Mouse (Mus musculus) v-Abl transformed pro-B cells (cell line): ENCODE results near the gene Arhgap32.
"Not testable (repeated sequence)": the region's sequence is repeated elsewhere in the genome, so short reads cannot be mapped to it uniquely, and the experiment has no call there.

ENCODE experiments used
- in situ Hi-C, 2 experiments: fragments of 400-800 bp; cut with MboI; formaldehyde crosslinking; loops; one replicate each; pipeline ENCODE4 v1.15.1; 2025; ENCODE audit not compliant: unreplicated experiment in 2 of 2

Gene Arhgap32

DNA sequence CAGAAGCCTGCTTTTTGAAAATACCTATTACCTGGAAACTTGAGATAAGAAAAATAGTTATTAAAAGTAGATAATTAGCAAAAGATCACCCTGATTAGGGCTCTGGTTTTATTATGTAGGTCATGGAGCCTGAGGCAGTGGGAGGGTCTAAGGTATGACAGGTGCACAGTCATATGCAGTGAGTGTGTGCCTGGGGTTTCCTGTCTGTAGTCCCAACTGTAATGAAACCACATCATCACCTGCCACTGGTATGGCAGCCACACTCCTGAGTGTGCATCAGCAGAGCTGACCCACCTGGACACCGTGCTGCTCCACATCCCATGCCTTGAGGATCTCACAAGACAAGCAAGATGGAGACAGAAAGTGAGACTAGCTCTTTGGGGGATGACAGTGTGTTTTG lies at the start of gene Arhgap32:
TSS of gene Arhgap32 (plus strand) at position 351 of the 400 bp plus-strand sequence.
- in situ Hi-C loops, result no loop called here

DNA sequence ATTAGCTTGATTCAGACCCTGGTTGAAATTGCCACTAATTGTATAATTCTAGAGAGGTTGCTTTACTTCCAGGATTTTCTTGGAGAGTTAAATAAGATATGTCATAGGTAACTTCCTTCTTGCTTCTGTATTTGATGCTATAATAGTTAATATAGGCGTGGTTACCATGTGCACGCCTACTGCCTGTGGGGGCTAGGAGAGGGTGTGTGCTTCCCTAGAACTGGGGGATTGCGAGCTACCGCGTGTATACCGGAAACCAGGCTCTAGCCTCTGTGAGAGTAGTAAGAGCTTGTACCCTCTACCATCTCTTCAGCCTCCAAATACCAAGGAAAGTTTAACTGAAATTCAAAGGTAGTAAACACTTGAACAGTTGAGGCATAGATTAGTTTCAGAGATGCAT lies 43.2 kb upstream of the Arhgap32 start:
- in situ Hi-C loops, result no loop called here

- in situ Hi-C loops, result no loop called here
Observed at GRCm38 (mm10) chr9:32088106-32088776, 27.7 kb upstream of the Arhgap32 start.

DNA sequence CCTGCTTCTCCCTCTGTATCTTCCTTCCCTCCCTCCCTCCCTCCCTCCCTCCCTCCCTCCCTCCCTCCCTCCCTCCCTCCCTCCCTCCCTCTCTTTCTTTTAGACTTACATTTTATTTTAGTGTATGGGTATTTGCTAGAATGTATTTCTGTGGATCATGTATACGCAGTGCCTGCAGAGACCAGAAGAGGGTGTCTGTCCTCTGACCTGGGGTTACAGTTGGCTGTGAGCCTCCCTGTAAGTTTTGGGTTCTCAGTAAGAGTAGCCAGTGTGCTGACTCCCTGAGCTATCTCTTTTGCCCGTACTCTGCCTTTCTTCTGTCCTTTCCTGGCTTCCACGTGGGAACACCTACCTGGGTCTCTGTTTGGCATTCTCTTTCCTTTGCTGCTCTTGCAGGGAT lies 27.1 kb upstream of the Arhgap32 start:
- in situ Hi-C loops, result no loop called here

DNA sequence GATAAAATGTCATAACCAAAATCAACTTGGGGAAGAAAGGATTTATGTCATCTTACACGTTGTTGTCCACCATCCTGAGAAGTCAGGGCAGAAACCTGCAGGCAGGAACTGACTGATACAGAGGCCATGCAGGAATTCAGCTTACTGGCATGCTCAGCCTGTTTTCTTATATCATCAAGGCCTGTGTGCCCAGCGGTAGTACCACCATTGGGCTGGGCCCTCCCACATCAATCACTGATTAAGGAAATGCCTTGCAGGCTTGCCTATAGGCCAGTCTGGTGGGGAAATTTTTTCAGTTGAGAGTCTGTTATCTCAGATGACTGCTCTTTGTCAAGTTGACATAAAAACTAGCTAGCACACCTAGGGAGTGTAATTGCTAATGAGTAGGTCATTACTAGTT lies 22.5 kb upstream of the Arhgap32 start:
- in situ Hi-C loops, result no loop called here

DNA sequence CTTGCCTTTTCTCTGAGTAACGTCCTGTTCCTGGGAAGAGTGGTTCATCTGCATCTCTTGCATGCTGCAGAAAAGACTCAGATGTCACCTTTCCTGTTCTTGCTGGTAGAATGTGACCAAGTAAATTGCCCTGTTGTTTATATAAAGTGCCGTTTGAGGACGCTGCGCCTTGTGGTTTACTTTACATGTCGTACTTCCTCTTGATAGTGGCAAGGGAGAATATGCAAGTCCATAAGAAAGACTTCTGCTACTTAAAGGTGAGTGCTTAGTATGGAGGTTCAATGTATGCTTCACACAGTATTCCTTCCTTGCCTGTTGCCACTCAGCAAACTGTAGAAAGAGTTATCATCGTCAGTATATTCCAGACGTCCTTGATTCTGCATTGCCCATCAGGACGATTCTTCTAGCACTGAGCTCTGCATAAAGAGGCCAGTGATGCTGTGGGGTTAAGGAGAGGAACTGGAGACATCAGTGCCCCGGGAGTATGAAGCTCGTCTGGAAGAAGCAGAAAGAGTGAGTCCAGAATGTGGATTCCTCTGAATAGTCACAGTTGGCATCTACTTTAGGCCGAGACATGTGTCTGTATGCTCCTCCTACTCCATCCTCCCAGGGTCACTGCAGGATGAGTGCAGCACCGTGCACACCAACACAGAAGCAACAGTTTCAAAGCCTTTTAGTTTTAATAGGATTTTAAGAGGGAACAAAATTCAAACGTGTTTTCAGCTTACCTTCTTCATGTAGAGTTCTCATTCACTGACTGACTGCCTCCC lies 21.4 kb upstream of the Arhgap32 start:
- in situ Hi-C loops, result no loop called here

DNA sequence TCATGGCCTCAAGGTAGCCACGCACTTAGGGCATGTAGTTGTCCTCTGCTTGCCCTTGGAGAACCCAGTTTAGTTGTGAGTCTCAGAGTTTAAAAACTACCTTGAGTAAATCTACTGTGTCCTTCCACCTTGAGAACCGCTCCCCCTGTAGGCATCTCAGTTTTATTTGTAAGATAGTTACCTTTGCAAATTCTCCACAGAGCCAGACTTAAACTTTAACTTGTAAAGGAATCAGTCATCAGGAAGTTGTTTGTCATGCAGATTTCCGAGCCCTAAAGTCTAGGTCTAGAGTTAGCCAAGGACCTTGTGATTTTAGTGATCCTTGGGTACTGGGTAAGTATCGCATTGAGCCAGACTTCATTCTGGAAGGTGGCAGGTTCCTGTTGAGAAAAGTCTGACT lies 20.4 kb upstream of the Arhgap32 start:
- in situ Hi-C loops, result no loop called here

DNA sequence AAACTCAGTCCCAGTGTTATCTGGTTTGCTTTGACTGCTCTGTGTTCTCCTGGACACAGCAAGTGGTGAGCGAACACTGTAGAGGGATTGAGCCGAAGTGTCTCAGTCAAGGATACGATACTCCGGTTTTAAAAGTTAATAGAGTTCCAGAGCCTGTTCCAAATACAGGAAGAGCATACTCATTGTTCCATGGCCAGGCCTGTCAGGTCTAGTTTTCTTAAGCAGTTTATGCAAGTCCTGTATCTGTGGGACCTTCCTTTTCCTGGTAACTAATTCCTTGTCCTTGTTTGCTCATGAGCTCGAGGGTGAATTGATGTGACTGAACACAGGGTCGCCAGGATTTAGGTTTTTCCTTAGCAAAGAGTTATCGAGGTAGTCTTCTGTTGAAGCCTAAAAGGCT lies 19.4 kb upstream of the Arhgap32 start:
- in situ Hi-C loops, result no loop called here

DNA sequence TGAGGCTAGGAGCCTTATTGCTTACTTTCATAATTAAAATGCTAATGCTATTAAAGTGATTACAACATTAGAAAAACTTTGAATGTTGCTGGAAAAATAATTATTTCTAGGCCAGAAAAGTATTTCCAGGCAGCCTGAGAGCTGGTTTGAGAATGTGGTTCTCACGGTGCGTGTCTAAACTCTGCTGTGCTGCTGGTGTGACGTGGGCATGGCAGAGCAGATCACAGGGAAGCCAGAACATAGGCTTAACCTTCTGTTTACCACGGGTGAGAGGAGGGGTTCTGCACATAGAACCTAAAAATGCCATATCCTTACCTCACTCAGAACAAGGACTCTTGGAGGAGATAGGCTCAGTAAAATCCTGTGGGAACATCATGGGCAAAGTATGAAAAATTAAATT lies 18.8 kb upstream of the Arhgap32 start:
- in situ Hi-C loops, result no loop called here

DNA sequence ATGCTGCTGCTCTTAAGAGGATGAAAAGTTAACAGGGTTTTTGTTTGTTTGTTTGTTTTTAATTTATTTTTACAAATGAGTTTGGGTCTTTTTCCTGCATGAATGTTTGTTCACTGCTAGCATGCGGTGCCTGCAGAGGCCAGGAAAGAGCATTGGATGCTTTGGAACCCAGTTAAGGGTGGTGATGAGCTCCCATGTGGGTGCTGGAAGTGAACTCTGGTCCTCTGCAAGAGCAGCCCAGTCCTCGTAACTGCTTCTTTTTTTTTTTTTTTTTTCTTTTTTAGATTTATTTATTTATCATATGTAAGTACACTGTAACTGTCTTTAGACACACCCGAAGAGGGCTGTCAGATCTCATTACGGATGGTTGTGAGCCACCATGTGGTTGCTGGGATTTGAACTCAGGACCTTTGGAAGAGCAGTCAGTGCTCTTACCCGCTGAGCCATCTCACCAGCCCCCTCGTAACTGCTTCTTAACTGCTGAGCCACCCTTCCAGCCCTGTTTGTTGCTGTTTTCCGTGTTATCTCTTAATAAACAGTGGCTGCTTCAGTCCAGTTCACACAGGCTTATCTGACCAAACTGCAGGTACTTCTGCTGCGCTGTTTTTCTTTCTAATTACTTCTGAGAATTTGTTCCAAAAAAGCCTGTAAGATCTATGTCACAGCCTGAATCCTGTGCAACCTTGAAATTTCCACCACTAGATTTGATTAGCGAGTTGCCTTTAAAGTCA lies 17.3 kb upstream of the Arhgap32 start:
- in situ Hi-C loops, result no loop called here

GRCm38 (mm10) chr9:32100561-32100960 lies 15.4 kb upstream of the Arhgap32 start:
- in situ Hi-C loops, result no loop called here

DNA sequence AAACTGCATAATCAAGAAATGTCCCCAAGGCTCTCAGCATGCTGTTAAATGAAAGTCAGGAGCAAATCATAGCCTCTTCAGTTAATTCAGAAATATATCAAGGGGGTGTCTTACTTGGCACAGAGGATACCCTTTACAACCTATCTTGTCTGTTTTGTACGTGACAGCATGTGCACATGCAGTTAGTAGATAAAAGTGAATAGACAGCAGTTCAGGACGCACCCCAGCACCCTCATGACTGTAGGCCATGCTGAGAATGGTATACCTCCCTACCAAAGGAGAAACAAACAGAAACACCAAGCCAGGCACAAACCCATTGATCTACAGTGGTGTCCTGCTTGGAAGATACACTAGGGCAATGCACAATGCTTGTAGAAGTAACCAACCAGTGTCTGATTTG lies 14.4 kb upstream of the Arhgap32 start:
- in situ Hi-C loops, result no loop called here

- in situ Hi-C loops, result no loop called here
Observed at GRCm38 (mm10) chr9:32104670-32105069, 11.3 kb upstream of the Arhgap32 start.

- in situ Hi-C loops, result no loop called here
Observed at GRCm38 (mm10) chr9:32110376-32110775, 5.6 kb upstream of the Arhgap32 start.

GRCm38 (mm10) chr9:32116272-32116671 lies 336 bp downstream of the Arhgap32 start:
- in situ Hi-C loops, result no loop called here

DNA sequence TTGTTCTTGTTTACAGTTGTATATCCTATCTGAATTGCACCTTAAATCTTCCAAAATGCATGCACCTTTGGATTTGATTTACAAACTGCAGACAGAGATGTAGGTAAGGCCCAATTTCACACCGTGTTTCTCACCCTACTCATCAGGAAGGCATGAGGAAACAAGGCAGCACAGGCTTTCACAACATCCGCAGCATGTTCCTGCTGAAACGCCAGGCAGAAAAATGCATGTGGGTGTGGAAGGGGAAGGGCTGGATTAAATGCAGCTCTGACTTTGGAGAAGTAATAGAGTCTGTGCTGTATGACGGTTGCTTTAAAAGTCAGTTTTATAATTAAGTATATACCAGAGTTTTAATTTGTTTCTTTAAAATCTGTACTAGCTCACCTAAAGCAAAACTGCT lies 1.9 kb downstream of the Arhgap32 start:
- in situ Hi-C loops, result no loop called here

DNA sequence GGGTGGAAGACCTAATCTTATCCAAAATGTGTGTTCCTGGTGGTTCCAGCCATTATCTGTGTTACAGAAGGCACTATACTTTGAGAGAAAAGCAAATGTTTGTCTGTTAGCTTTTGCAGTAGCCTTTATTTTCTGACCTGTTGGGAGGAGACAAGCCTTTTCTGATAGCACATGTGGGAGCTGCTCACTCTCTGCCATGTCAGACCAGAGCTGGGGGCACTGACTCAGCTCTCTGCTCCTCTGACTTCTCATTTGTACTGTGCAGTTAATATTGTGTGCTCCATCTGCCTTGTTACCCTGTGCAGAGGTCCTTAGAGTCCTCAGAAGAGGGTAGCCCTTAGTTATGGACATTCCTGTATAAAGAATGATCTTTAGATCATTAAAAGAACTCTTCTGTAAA lies 2.5 kb downstream of the Arhgap32 start:
- in situ Hi-C loops, result no loop called here

DNA sequence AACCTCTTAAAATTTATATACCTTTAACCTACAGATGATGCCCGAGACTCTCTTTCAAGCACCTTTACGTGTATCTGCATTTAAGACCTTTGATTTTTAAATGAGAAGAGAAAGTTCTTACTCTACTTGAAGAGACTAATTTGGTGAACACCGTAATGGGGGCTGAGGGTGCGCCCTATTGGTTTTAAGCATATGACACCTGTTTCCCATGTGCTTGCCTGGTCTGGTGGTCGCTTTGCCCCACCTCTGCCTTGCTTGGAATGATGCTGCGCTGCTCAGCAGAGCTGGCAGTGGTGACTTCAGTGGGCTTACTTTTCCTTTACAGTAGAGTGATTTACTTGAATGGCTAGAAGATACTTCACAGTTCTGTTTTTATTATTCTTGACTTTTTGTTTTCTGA lies 3.6 kb downstream of the Arhgap32 start:
- in situ Hi-C loops, result no loop called here

DNA sequence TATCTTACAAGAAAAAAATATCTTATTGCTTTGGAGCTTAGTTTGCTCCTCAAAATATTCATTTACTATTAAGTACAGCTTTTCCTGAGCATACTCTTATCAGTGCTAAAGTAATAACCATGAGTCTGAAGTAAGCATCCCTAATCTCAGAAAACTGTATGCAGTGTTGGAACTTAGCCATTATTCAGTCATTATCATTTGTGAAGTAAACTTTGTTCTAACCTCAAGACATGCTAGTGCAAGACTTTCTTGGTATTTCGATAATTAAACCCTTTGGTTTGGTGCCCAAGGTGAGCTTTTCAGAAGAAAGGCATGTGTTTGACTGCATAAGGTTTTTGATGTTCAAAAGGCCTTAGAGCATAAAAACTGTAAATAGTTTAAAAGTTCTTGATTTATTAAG lies 4.2 kb downstream of the Arhgap32 start:
- in situ Hi-C loops, result no loop called here

- in situ Hi-C loops, result not testable (repeated sequence)
Observed at GRCm38 (mm10) chr9:32121271-32121670, 5.3 kb downstream of the Arhgap32 start.

- in situ Hi-C loops, result no loop called here
Observed at GRCm38 (mm10) chr9:32136195-32136594, 20.3 kb downstream of the Arhgap32 start.
